Mouse (Mus musculus) layer of hippocampus, postnatal 10 days (tissue): ENCODE results near the gene Pla2g4f. TPM values are rescaled to one million over a fixed set of nuclear protein-coding genes. Genes with fewer than 3 reads are reported as not detected.

ENCODE experiments used
- DNase-seq, 2 experiments: peaks; one replicate each; pipeline ENCODE4 v3.0.0; 2021; ENCODE audit warnings: low spot score in 2 of 2
- long read RNA-seq: library from polyadenylated mRNA; stranded (forward); transcript quantifications from one replicate; pipeline ENCODE4 v2.0.0, GENCODE M21; 2023
- total RNA-seq, 2 experiments: library from RNA; stranded (reverse); gene quantifications; 2 replicates each; pipeline ENCODE4 v1.2.3; 2021

The Pla2g4f gene
- not detected for total RNA-seq
- long read RNA-seq, partial matches to known transcripts: 1 of 1 reads
- long read RNA-seq, other reads (novel, unspliced or antisense): 0 of 1 reads

DNA sequence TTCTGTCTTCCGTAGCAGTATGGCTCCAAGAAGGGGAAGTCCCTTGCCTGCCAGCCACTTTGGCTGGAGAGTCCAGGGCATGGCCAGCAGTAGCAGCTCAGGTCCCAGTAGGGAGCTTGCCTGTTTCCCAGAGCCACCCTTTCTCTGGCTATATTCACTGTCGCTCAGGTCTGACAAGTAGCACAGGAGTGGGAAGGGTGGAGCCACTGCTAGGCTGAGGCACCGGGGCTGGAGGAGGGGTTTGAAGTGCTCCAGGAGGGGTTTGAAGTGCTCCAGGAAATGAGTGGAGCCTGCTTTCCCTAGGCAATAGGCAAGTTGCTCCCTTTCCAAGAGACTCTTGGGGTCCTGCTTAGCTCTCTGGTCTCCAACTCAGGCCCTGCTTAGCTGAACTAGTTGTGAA, at the start of gene Pla2g4f:
TSS of gene Pla2g4f (minus strand) at position 190 of the 400 bp plus-strand sequence.
- no peak for DNase-seq

DNA sequence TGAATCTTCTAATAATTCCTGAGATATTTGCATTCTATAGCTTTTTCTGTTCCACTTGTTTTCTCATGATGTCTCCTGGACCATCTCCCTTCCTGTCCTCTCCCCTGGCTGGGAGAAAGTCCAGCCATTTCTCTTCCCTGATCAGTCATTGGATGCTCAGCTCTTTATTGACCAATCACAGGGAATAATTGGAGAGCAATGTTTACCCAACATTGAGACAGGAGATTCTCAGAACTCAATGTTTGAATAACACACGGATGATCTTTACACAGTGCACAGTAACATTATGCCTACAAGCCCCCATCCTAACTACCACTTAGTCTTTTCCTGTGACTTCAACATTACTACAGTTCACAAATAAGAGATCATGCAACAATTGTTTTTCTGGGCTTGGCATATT, 46.5 kb upstream of the Pla2g4f start:
- DNase-seq: no peak

DNA sequence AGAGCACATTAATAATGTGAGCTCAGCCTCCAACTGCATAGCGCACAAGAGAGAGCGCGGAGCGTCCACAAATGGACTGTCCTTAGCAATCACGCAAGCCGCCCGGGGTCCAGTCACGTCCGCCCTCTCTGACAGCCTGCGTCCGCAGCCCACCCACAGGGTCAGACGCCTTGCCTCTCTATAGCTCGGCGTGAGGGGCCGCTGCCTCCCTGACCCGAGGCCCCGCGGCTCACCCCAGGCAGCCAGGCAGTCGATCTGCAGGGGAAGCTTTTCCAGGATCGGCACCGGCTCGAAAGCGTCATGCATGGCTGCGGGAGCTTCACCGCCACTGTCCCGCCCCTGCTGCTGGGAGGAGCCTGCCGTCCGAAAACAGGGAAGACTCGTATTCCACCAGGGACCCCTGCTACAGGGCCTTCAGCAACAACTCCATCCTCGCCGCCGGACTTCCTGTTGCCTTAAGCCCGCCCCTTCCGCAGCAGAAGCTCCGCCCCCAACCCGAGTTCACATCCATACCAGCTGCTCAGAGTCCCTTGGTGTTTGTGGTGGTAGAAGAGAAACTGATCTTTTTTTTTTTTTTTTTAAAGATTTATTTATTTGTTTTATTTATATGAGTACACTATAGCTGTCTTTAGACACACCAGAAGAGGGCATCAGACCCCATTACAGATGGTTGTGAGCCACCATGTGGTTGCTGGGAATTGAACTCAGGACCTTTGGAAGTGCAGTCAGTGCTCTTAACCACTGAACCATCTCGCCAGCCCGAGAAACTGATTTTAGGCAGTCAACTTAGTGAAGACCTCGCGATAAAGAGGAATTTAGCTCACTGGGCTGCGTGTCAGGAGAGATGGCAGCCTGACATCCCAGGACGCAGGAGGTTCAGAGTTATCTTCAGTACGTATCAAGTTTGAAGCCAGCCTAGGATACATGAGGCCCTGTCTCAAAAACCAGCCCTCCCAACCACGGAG, 39.0 kb upstream of the Pla2g4f start, which contains the start of gene Vps39:
TSS of gene Vps39 (minus strand) at position 456 of the 965 bp plus-strand sequence.
- DNase-seq: peak; percentile 85 to 90

DNA sequence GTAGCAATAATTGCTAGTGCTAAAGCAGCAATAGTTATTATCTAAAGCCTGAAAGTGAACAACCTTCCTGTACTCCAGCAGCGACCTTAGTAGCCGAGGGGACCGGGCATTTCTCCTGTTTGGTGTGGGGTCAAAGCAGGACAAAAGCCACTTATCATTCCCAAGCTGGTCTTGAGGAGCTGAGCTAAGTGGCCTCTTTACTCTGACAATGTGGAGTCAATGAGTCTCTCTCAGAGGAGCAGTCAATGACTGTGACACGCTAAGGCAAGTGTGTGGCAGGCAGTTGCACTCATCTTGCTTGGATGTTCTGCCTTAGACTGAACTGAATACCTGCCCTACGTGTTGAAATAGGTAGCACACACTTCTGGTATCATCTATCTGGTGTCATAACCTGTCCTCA, 37.4 kb upstream of the Pla2g4f start:
- DNase-seq: no peak

DNA sequence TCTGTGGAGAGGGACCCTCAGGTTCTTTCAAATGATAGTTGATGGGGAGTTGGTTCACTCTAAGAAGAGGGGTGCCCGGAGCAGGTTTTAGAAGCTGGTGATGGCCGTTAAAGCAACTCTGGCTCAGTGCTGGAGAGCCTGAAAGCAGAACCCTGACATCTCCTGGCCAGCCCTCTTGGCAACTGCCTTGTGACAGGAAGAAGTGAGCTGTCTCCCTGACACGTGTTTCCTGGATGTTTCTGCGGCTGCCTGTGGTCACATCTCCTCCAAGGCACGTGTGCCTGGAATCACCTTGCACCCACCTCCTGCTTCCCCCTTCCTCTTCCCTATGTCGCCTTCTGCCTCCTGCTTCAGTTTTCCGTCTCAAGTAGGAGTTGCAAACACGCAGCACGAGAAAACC, 34.2 kb upstream of the Pla2g4f start:
- DNase-seq: no peak

DNA sequence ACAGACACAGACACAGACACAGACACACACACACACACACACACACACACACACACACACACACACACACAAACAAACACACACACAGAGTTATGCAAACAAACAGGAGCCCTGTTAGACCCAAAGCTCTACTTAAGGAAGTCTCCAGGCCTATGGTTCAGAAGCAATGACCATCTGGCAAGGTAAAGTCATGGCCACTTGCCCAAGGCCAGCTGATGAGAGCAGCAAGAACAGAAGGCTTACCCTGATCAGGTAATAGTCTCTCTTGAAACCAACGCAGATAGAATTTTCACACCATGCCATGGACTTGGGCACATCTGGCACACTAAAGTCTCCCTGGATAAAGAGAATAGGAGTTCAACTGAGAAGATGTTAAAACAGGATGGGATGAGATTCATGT, 27.8 kb upstream of the Pla2g4f start:
- DNase-seq: no peak

DNA sequence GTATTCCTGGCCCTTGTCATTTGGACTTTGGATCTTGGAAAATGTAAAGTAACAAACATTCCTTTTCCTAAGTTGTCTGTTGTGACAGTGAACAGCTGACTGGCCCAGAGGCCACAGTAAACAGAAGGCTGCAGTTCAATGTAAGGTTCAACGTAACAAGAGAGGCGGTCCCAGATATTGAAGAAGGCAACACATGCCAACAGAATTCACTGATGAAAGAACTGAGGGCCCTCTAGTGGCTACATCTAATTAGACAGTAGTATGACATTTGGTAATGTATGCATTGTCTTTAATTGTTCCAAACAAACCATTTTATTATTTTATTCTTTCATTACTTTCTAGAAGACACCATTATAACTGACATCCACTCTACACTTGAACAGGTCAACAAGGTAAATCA, 23.9 kb upstream of the Pla2g4f start:
- no peak for DNase-seq

DNA sequence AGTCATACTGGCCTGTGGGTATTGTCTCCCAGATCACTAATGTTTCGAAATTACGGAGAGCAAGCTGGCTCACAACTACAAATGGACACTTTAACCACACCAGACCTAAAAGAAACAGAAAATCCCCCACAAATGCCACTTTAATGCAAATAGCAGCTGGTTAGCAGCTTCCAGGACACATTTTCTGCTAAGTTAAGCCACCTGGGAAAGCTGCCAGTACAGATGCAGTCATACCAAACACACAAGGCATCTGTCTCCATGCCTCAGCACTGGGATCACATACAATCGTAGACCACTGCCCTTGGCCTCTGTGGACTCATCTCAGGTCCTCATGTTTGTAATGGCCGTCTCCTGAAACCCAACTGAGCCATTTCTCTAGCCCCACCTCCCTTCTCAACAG, 17.6 kb upstream of the Pla2g4f start:
- DNase-seq: no peak

DNA sequence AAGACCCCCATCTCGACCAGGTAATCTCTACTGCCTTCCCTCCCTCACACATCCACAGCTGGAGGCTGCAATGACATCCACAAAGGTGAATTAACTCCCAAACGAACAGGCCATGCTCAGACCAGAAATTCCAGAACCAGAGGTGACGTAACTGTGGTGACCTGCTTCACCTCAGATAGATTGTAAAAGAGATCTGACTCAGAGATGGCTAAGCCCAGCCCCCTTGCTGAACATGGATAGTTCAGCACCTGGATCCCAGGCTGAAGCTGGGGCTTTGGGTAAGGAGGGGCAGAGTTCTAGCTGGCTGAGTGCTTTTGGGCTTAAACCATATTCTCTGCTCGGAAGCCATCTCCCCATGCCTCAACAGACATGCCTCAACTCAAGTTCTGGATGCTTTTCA, 1.1 kb upstream of the Pla2g4f start:
- no peak for DNase-seq

DNA sequence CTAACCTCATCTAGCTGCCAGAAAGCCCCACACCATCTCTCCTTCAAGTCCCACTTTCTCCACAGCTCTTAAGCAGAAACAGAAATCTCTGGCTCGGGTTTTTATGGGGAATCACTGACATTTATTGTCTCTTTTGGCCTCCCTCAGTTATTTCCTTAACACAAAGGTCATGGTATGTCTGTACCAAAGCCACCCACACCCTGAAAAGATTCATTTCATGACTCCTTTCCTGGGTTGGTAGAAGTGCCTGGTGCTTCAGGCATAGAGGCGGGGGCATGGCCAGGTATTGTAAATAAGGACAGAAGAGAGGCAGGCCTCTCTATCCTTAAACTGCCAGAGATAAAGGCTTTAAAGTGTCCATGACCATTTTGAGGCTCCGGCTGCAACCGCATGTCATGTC, 522 bp upstream of the Pla2g4f start:
- DNase-seq: no peak

DNA sequence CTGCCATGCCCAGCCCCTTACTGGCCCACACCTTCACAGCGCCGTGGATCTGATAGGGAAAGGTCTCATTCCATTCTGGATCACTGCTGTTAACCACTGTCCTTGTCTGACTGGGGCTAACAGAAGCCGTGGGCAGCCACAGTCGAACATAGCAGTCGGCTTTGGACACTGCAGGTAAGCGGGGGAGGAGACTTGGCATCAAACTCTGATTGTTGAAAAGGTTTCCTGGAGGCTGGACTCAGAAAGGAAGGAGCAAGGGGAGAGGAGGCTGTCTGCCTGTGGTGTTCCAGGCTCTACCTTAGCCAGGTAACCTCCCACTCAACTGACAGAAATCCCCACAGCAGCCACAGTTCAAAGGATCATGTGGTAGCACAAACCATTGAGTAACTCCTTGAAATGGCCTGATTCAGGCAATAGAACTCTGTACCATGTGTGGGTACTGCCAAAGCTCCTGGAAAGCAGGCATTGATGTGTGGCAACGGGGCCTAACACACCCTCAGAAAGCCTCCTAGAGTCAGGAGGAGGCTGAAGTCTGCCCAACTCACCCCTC, 1.6 kb downstream of the Pla2g4f start:
- no peak for DNase-seq

DNA sequence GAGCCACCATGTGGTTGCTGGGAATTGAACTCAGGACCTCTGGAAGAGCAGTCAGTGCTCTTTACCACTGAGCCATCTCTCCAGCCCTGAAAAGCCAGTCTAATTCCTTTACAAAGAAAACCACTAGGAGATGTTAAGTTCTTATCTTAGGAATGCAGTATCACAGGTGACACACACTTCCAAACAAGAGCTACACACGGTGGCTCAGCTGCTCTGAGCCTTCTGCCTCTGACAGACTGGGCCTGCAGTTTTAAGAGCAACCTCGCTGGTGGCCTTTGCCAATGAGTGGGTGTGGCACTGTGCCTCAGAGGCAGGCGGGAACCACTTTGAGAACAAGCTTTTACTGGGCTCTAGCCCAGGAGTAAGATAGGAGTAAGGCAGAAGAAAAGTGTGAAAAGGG, 9.9 kb downstream of the Pla2g4f start:
- no peak for DNase-seq

DNA sequence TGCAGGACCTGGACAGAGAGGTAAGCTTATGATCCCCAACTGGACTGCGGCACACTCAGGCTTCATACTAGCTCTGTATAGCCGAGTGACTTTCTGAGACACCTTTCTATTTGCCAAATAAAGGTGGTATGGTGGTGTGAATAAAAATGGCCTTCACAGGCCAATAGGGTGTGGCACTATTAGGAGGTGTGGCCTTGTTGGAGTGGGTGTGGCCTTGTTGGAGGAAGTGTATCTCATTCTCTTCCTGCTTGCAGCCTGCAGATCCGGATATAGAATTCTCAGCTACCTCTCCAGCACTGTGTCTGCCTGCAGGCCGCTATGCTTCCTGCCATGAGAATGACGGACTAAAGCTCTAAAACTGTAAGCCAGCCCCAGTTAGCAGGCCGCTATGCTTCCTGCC, 12.9 kb downstream of the Pla2g4f start:
- no peak for DNase-seq

DNA sequence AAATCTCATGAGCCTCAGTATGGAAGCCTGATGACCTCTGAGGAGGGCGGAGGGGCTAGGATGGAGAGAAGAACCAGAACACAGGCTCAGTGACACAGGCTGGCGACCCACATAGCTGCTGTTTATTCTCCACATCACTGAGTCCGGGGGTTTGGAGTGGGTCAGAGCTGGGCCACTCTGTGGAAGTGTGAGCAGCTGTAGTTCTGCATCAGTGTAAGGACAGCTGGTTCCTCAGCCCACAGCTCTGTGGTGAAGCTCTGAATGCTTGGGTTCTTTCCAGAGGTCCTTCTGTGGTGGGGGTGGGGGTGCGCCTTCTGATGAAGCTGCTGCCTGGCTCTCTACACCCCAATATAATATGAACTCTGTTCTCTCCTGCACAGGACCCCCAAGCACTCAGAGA, 14.1 kb downstream of the Pla2g4f start:
- DNase-seq: no peak

DNA sequence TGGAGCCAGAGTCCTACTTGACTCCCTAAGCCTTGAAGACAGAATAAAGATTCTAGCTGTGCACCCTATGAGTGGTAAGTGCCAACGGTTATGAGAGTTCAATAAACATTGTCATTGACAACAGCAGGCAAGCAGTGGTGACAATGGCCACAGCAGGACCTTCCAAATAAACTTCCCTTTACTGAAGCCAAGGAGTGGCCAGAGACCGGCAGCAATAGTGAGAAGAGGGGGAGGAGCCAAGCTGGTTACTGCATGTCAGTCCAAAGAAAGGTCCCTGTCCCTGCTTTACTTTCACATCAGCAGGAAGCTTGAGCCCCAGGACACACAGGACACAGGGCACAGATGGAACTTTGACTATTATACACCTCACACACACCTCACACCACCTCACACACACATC, 17.8 kb downstream of the Pla2g4f start:
- DNase-seq: no peak

DNA sequence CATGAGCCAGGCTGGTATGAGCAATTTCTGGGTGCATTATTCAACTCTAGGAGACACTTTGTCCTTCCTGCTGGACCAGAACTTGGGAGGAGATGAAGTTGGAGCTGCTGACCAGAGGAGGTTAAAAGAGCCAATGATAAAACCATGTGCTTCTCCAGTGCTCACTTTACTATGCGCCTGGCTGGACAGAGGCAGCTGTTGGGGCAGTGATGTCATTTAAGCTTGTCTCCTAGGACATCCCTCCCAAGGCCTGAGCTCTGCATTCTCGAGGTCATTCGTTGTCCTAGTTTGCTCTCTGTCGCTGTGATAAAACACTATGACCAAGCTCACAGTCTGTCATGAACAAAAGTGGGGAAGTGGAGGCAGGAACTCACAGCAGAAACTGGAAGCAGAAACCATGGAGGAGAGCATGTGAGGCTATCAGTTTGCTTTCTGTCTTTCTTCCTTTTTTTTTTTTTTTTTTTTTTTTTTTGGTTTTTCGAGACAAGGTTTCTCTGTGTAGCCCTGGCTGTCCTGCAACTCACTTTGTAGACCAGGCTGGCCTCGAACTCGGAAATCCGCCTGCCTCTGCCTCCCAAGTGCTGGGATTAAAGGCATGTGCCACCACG, 22.4 kb downstream of the Pla2g4f start:
- DNase-seq: no peak

DNA sequence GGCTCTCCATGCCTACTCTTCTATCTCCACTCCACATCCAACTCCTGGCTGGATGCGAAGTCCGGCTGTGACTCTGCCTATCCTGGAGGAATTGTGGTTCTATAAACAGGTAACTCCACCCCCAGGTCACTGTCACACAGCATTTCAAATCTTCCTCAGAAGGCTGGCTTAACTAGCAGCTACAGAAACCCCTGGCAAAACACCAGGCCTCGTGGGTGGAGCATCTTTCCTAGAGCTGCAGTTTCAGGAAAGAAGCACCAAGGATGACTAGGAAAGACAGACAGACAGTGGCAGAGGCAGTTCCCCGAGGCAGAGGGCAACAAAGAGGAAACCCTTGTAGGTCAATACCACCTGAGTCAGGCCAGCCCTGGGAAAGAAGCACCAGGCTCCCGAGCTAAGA, 25.0 kb downstream of the Pla2g4f start, which contains the start of gene Pla2g4d:
TSS of gene Pla2g4d (minus strand) at position 203 of the 400 bp plus-strand sequence.
- no peak for DNase-seq

DNA sequence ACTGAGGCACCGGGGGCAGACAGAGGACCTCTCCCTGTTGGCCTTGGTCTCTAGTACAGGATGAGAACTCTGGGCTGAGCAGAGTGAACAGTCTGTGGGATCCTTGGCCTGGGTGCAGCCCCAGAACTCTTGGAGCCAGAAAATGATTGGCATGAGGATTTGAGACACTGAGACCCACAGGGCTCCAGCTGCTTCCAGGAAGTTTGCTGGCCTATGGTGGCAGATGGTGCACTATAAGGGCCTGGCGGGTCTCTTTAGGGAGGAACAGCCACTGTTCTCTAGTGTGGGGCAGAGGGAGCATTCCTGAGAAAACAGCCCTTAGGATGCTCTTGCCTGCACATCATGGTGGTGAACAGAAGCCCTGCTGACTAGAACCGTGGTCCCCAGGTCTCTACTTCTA, 25.6 kb downstream of the Pla2g4f start:
- no peak for DNase-seq

DNA sequence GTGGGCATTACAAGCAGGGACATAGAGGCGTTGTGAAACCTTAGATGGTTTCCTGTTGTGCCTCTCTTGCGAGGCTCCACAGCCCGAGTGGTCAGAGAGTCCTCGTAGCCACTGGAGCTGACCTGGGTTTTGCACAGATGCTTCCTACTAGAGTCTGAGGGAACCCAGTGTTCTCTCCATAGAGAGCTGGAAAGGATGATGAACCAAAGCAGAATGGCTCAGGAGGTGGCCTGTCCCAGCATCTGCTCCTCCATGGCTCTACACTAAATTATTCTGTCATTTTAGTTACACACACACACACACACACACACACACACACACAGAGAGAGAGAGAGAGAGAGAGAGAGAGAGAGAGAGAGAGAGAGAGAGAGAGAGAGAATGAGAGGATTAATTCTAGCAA, 28.3 kb downstream of the Pla2g4f start:
- no peak for DNase-seq

DNA sequence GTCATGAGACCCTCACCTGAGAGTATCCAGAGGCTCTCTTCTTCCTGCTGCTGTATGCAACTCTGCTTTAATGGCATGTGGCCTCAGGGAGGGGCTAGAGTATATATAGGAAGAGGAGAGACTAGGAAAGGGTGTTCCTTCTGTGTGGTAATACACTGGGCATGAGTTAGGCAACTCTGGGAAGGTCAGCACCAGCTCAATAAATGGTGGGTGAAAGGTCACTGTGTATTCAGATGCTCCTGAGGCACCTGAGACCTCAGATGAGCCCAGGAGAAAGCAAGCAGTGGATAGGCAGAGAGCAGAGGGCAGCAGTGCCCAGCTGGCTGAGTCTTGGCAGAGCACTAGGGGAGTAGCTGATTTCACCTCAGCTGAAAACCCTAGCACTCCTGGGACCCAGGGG, 29.3 kb downstream of the Pla2g4f start:
- no peak for DNase-seq

DNA sequence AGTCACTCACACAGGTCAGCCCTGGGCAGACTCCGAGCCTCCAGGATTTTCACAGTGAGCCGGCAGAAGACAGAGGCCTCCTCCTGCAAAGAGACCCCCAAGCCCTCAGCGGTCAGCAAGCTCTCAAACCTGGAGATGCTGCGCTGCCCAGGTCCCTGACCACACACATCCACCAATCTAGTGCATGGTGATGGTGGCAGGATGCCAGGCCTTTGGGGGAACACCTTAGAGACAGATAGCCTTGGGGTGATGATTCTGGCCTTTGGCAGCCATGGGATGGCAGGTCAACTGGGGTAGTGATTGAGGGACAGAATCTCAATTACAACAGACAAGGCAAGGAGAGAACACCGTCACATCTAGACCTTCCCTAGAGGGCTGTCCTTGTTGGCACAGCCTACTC, 29.9 kb downstream of the Pla2g4f start:
- no peak for DNase-seq

DNA sequence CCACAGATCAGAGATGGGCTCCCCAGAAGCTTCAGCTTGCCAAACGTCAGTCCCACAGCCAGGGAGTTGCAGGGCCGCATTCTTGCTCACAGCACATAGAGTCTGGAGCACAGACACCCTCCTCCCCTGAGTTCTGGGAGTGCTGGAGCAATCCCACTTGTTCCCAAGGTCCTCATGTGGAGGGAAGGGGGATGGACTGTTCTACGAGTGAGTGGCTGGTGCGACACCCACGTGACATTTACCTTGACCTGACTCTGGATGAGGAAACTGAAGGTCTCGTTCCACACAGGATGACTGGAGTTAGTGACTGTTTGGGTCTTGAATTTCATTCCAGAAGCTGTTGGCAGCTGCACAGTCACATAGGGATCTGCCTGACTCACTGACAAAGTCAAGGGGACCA, 30.4 kb downstream of the Pla2g4f start:
- no peak for DNase-seq
